In genomic region chr1:88277818-88278511, GRCm38 (mm10) we compare ENCODE assay signal across 7 mouse cellular contexts. TPM values are rescaled to one million over a fixed set of nuclear protein-coding genes. Genes with fewer than 3 reads are reported as not detected.
DNase-seq lines count a peak whose midpoint lies in the region; ATAC-seq and TF ChIP-seq lines count a peak whose summit lies in the region.

No protein-coding gene starts in this region.

- peak; percentile 95 for DNase-seq in liver, adult 2 months (ENCODE audit: extremely low read depth, low read depth, low spot score)
- DNase-seq in liver = no peak
- no peak for DNase-seq in limb, embryonic 14.5 days (ENCODE audit: low spot score)
- no peak for DNase-seq in ovary, postnatal 10 days (ENCODE audit: low spot score)

- H3K36me3 ChIP-seq in liver, adult 2 months (ENCODE audit: control insufficient read depth, insufficient read depth, low read length) = peaks cover 15% of the 10 kb centered on the region
- H3K36me3 ChIP-seq in forebrain, embryonic 16.5 days (ENCODE audit: control insufficient read depth, insufficient read depth) = peaks cover 11% of the 10 kb centered on the region; the same call in 1 of the 2 replicates
- H3K36me3 ChIP-seq in limb, embryonic 14.5 days (ENCODE audit: control insufficient read depth, insufficient read depth, low read length) = peaks cover 27% of the 10 kb centered on the region

- H3K9me3 ChIP-seq in forebrain, embryonic 16.5 days (ENCODE audit: control insufficient read depth, low read length) = peaks cover 7% of the 10 kb centered on the region; the same call in 1 of the 2 replicates
- H3K9me3 ChIP-seq in limb, embryonic 14.5 days (ENCODE audit: control insufficient read depth, low read length) = peaks cover 3% of the 10 kb centered on the region

- no peak for TF ChIP-seq POLR2A in liver, adult 2 months (IDR thresholded peaks at IDR 0.05; ENCODE audit: extremely low read depth, insufficient read depth, low read length)
- TF ChIP-seq POLR2A in bone marrow macrophage, adult 2 months (IDR thresholded peaks at IDR 0.05; ENCODE audit: borderline replicate concordance, low read depth, low read length) = no peak
- TF ChIP-seq POLR2A in limb, embryonic 14.5 days (IDR thresholded peaks at IDR 0.05; ENCODE audit: borderline replicate concordance, extremely low read depth, insufficient read depth, insufficient read length) = no peak

- no peaks in the 10 kb centered on the region for H3K27me3 ChIP-seq in liver, adult 2 months (ENCODE audit: control insufficient read depth, insufficient read depth, low read length)
- no peaks in the 10 kb centered on the region for H3K27me3 ChIP-seq in forebrain, embryonic 16.5 days (replicated peaks; ENCODE audit: control insufficient read depth, insufficient read depth, low read length)
- H3K27me3 ChIP-seq in limb, embryonic 14.5 days (ENCODE audit: control insufficient read depth, insufficient read depth, low read length) = no peaks in the 10 kb centered on the region

- 58% methylated on average over 18 of the region's 18 CpGs for WGBS in liver, adult 2 months
- 69% methylated on average over 18 of the region's 18 CpGs for WGBS in forebrain, embryonic 16.5 days
- WGBS in limb, embryonic 14.5 days = 65% methylated on average over 18 of the region's 18 CpGs

- H3K4me1 ChIP-seq in liver, adult 2 months (ENCODE audit: control insufficient read depth, insufficient read depth, low read length) = peaks cover 29% of the 10 kb centered on the region
- peaks cover 17% of the 10 kb centered on the region for H3K4me1 ChIP-seq in bone marrow macrophage, adult 2 months (ENCODE audit: control insufficient read depth, insufficient read depth, low read length)
- peaks cover 21% of the 10 kb centered on the region for H3K4me1 ChIP-seq in forebrain, embryonic 16.5 days (replicated peaks; ENCODE audit: control insufficient read depth, insufficient read depth, low read length)
- H3K4me1 ChIP-seq in limb, embryonic 14.5 days (ENCODE audit: control insufficient read depth, insufficient read depth, low read length) = peaks cover 13% of the 10 kb centered on the region

- H3K79me2 ChIP-seq in liver, adult 2 months (ENCODE audit: control insufficient read depth, insufficient read depth, low read length) = peaks cover 21% of the 10 kb centered on the region

- H3K9ac ChIP-seq in liver, adult 2 months (ENCODE audit: low read depth, low read length) = 0 out of 2 replicates have a peak overlapping the region, but pooled peaks have one; percentile 3
- peak overlapping the region; percentile 72 for H3K9ac ChIP-seq in forebrain, embryonic 16.5 days (replicated peaks; ENCODE audit: low read depth, low read length)
- peak overlapping the region; percentile 84 for H3K9ac ChIP-seq in limb, embryonic 14.5 days (ENCODE audit: low read depth, low read length, severe bottlenecking)

- peak overlapping the region; percentile 61 for H3K4me2 ChIP-seq in forebrain, embryonic 16.5 days (ENCODE audit: low read length)
- H3K4me2 ChIP-seq in limb, embryonic 14.5 days (replicated peaks; ENCODE audit: low read depth, low read length, severe bottlenecking) = peak overlapping the region; percentile 55

- TF ChIP-seq CTCF in liver, adult 2 months (IDR thresholded peaks at IDR 0.05; ENCODE audit: low read depth, low read length) = no peak
- no peak for TF ChIP-seq CTCF in bone marrow macrophage, adult 2 months (IDR thresholded peaks at IDR 0.05; ENCODE audit: low read depth, low read length)

- H3K4me3 ChIP-seq in liver, adult 2 months (ENCODE audit: insufficient read depth, low read depth, low read length) = no peak overlapping the region
- H3K4me3 ChIP-seq in bone marrow macrophage, adult 2 months (ENCODE audit: insufficient read depth, low read length) = peak overlapping the region; percentile 65
- peak overlapping the region; percentile 51 for H3K4me3 ChIP-seq in forebrain, embryonic 16.5 days (replicated peaks; ENCODE audit: low read length)
- peak overlapping the region; percentile 56 for H3K4me3 ChIP-seq in limb, embryonic 14.5 days (replicated peaks; ENCODE audit: low read length)

- H3K27ac ChIP-seq in liver, adult 2 months (replicated peaks; ENCODE audit: insufficient read depth, low read depth, low read length) = peak overlapping the region; percentile 54
- H3K27ac ChIP-seq in bone marrow macrophage, adult 2 months (ENCODE audit: insufficient read depth, low read depth, low read length) = no peak overlapping the region
- no peak overlapping the region for H3K27ac ChIP-seq in forebrain, embryonic 16.5 days (ENCODE audit: low read length)
- peak overlapping the region; percentile 87 for H3K27ac ChIP-seq in limb, embryonic 14.5 days (replicated peaks; ENCODE audit: low read depth, low read length)

- ATAC-seq in forebrain, embryonic 16.5 days = peak; percentile 5
- ATAC-seq in limb, embryonic 14.5 days (ENCODE audit: low FRiP score, low read depth) = no peak
- peak; percentile 10 for ATAC-seq in neutrophil, adult 5-6 weeks (ENCODE audit: extremely low read depth, insufficient number of reproducible peaks, low FRiP score, poor library complexity, severe bottlenecking)

RNA-seq across cellular contexts. Expression of gene Trpm8, which starts 0.5 kb away (rescaled TPM):
- under 0.01 TPM in 2 replicates for total RNA-seq in liver, adult 2 months (2014; rRNA removed)
- polyA plus RNA-seq in liver, adult 2 months (2012; rRNA removed) = 0.01 and 0.02 TPM in 2 replicates
- not detected in 2 replicates for polyA plus RNA-seq in bone marrow macrophage, adult 2 months (2012; ENCODE audit: insufficient read depth, insufficient read length, missing spikeins)
- polyA plus RNA-seq in forebrain, embryonic 16.5 days (2015; fragmentation: Nextera tagmentation; extraction: Ambion mirVana) = 0.09 TPM in 1 of 2 replicates, not detected in the other
- not detected in 2 replicates for polyA plus RNA-seq in limb, embryonic 14.5 days (2012; rRNA removed)
- polyA plus RNA-seq in limb, embryonic 14.5 days (2014; fragmentation: Nextera tagmentation; extraction: Ambion mirVana) = not detected in 2 replicates
- total RNA-seq in neutrophil, adult 5-6 weeks (2017) = not detected in 2 replicates

RNA-seq across cellular contexts. Expression of gene Hjurp, which starts 0.5 kb away (rescaled TPM):
- 78.7 and 90.1 TPM in 2 replicates for total RNA-seq in liver, adult 2 months (2014; rRNA removed)
- polyA plus RNA-seq in liver, adult 2 months (2012; rRNA removed) = 31.4 and 32.8 TPM in 2 replicates
- polyA plus RNA-seq in bone marrow macrophage, adult 2 months (2012; ENCODE audit: insufficient read depth, insufficient read length, missing spikeins) = 69.1 and 71.0 TPM in 2 replicates
- polyA plus RNA-seq in forebrain, embryonic 16.5 days (2015; fragmentation: Nextera tagmentation; extraction: Ambion mirVana) = 121 TPM in 2 replicates
- 277 and 360 TPM in 2 replicates for polyA plus RNA-seq in limb, embryonic 14.5 days (2012; rRNA removed)
- 139 and 150 TPM in 2 replicates for polyA plus RNA-seq in limb, embryonic 14.5 days (2014; fragmentation: Nextera tagmentation; extraction: Ambion mirVana)
- 72.4 and 80.5 TPM in 2 replicates for total RNA-seq in neutrophil, adult 5-6 weeks (2017)

RNA-seq across cellular contexts. Expression of gene Mroh2a, which starts 51.2 kb away (rescaled TPM):
- 0.27 and 1.0 TPM in 2 replicates for total RNA-seq in liver, adult 2 months (2014; rRNA removed)
- polyA plus RNA-seq in liver, adult 2 months (2012; rRNA removed) = 0.77 and 0.82 TPM in 2 replicates
- polyA plus RNA-seq in bone marrow macrophage, adult 2 months (2012; ENCODE audit: insufficient read depth, insufficient read length, missing spikeins) = 1.6 and 2.9 TPM in 2 replicates
- 0.96 and 1.0 TPM in 2 replicates for polyA plus RNA-seq in forebrain, embryonic 16.5 days (2015; fragmentation: Nextera tagmentation; extraction: Ambion mirVana)
- 0.15 and 0.20 TPM in 2 replicates for polyA plus RNA-seq in limb, embryonic 14.5 days (2012; rRNA removed)
- polyA plus RNA-seq in limb, embryonic 14.5 days (2014; fragmentation: Nextera tagmentation; extraction: Ambion mirVana) = 1.7 and 2.2 TPM in 2 replicates
- 0.35 and 0.49 TPM in 2 replicates for total RNA-seq in neutrophil, adult 5-6 weeks (2017)

Comparison
In these comparisons a context has a peak if more than half of its experiments do, and no peak if none do; other contexts are left out.
1. H3K27ac ChIP-seq: peak in liver, adult 2 months (single experiment) and limb, embryonic 14.5 days (single experiment); none in bone marrow macrophage, adult 2 months (single experiment) and forebrain, embryonic 16.5 days (single experiment).
2. H3K9ac ChIP-seq: peak in every context shown above with its lines; median percentile 84 in limb, embryonic 14.5 days; 72 in forebrain, embryonic 16.5 days; 3 in liver, adult 2 months.